Mouse (Mus musculus): ENCODE measurements around the gene Gnb1. TPM values are rescaled to one million over a fixed set of nuclear protein-coding genes. Genes with fewer than 3 reads are reported as not detected.

Gene Gnb1
- polyA plus RNA-seq, 1 experiment from 2014 or later = 445 TPM

GRCm38 (mm10) chr4:155603801-155604200, 112.6 kb downstream of the Gnb1 start:
- H3K9ac ChIP-seq (replicated peaks; ENCODE audit: low read depth) = no peak overlapping the region
- no peaks in the 10 kb centered on the region for H3K4me1 ChIP-seq (ENCODE audit: insufficient read depth, low read depth, low read length)
- no peak overlapping the region for H3K27ac ChIP-seq (ENCODE audit: low read length)
- no peaks in the 10 kb centered on the region for H3K9me3 ChIP-seq (ENCODE audit: low read length)
- WGBS = 93% methylated on average over 6 of the region's 6 CpGs
- TF ChIP-seq CTCF (IDR thresholded peaks at IDR 0.05) (no peak), EP300 (IDR thresholded peaks at IDR 0.05) (no peak)
- DNase-seq (ENCODE audit: low spot score) = no peak
- H3K36me3 ChIP-seq (ENCODE audit: insufficient read depth, low read length) = no peaks in the 10 kb centered on the region
- H3K27me3 ChIP-seq (replicated peaks; ENCODE audit: insufficient read depth, low read length) = no peaks in the 10 kb centered on the region
- H3K4me2 ChIP-seq (replicated peaks; ENCODE audit: low read depth, low read length) = no peak overlapping the region
- H3K4me3 ChIP-seq (ENCODE audit: low read depth, low read length) = no peak overlapping the region
- no peak for ATAC-seq

GRCm38 (mm10) chr4:155605132-155605531, 114.0 kb downstream of the Gnb1 start:
- Histone ChIP-seq H3K4me3 (ENCODE audit: low read depth, low read length) (no peak overlapping the region), H3K9me3 (ENCODE audit: low read length) (no peaks in the 10 kb centered on the region), H3K9ac (replicated peaks; ENCODE audit: low read depth) (no peak overlapping the region), H3K36me3 (ENCODE audit: insufficient read depth, low read length) (peaks cover 3% of the 10 kb centered on the region; the same call in 1 of the 2 replicates), H3K4me2 (replicated peaks; ENCODE audit: low read depth, low read length) (no peak overlapping the region), H3K27ac (ENCODE audit: low read length) (no peak overlapping the region), H3K27me3 (replicated peaks; ENCODE audit: insufficient read depth, low read length) (no peaks in the 10 kb centered on the region), H3K4me1 (ENCODE audit: insufficient read depth, low read depth, low read length) (no peaks in the 10 kb centered on the region)
- 88% methylated on average over 4 of the region's 4 CpGs for WGBS
- ATAC-seq = no peak
- no peak for DNase-seq (ENCODE audit: low spot score)
- TF ChIP-seq EP300 (IDR thresholded peaks at IDR 0.05) (no peak), CTCF (IDR thresholded peaks at IDR 0.05) (no peak)

DNA sequence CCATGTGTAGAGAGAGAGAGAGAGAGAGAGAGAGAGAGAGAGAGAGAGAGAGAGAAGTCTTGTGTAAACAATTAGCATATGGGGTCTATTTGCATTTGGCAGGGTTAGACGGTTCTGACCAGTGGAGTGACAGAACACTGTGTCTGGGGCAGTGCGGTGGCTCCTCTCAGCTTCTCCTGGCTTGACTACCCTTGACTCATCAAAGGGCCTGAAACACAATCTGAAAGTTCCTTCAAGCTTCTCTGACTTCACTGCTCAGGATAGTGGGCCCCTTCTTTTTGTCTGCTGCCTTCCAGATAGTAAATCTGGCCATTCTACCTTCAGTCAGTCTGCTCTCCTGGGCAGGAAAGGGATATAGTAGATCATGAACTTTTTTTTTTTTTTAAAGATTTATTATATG, 115.7 kb downstream of the Gnb1 start:
- DNase-seq (ENCODE audit: low spot score) (no peak), ATAC-seq (no peak)
- H3K4me2 ChIP-seq (replicated peaks; ENCODE audit: low read depth, low read length) = no peak overlapping the region
- no peak overlapping the region for H3K4me3 ChIP-seq (ENCODE audit: low read depth, low read length)
- H3K9ac ChIP-seq (replicated peaks; ENCODE audit: low read depth) = no peak overlapping the region
- WGBS = 62% methylated on average over 2 of the region's 2 CpGs
- H3K27ac ChIP-seq (ENCODE audit: low read length) = no peak overlapping the region
- no peaks in the 10 kb centered on the region for H3K9me3 ChIP-seq (ENCODE audit: low read length)
- TF ChIP-seq CTCF (IDR thresholded peaks at IDR 0.05) = no peak
- no peak for TF ChIP-seq EP300 (IDR thresholded peaks at IDR 0.05)
- no peaks in the 10 kb centered on the region for H3K4me1 ChIP-seq (ENCODE audit: insufficient read depth, low read depth, low read length)
- peaks cover 9% of the 10 kb centered on the region for H3K36me3 ChIP-seq (ENCODE audit: insufficient read depth, low read length)
- H3K27me3 ChIP-seq (replicated peaks; ENCODE audit: insufficient read depth, low read length) = no peaks in the 10 kb centered on the region

Other genes with a start within 250 kb of the Gnb1 start
- gene Faap20, start 241.6 kb upstream of the Gnb1 start, polyA plus RNA-seq (2015; fragmentation: Nextera tagmentation; extraction: Ambion mirVana) = 61.4 and 66.6 TPM in 2 replicates
- gene Prkcz, start 130.0 kb upstream of the Gnb1 start, polyA plus RNA-seq (2015; fragmentation: Nextera tagmentation; extraction: Ambion mirVana) = 23.4 and 33.7 TPM in 2 replicates
- 0.24 and 0.68 TPM in 2 replicates for gene Gabrd, start 93.2 kb upstream of the Gnb1 start, polyA plus RNA-seq (2015; fragmentation: Nextera tagmentation; extraction: Ambion mirVana)
- gene Cfap74, start 82.2 kb upstream of the Gnb1 start, polyA plus RNA-seq (2015; fragmentation: Nextera tagmentation; extraction: Ambion mirVana) = 1.4 and 1.5 TPM in 2 replicates
- 1.6 and 2.1 TPM in 2 replicates for gene Tmem52, start 22.2 kb upstream of the Gnb1 start, polyA plus RNA-seq (2015; fragmentation: Nextera tagmentation; extraction: Ambion mirVana)
- 70.9 and 76.3 TPM in 2 replicates for gene Nadk, start 71.0 kb downstream of the Gnb1 start, polyA plus RNA-seq (2015; fragmentation: Nextera tagmentation; extraction: Ambion mirVana)
- gene Slc35e2, start 110.1 kb downstream of the Gnb1 start, polyA plus RNA-seq (2015; fragmentation: Nextera tagmentation; extraction: Ambion mirVana) = 3.1 and 3.7 TPM in 2 replicates
- gene Cdk11b, start 133.5 kb downstream of the Gnb1 start, polyA plus RNA-seq (2015; fragmentation: Nextera tagmentation; extraction: Ambion mirVana) = 67.3 and 74.4 TPM in 2 replicates
- not detected in 2 replicates for gene Gm10563, start 154.0 kb downstream of the Gnb1 start, polyA plus RNA-seq (2015; fragmentation: Nextera tagmentation; extraction: Ambion mirVana)
- gene Mmp23, start 162.0 kb downstream of the Gnb1 start, polyA plus RNA-seq (2015; fragmentation: Nextera tagmentation; extraction: Ambion mirVana) = 44.5 and 46.2 TPM in 2 replicates
- 16.3 and 19.8 TPM in 2 replicates for gene Mib2, start 177.8 kb downstream of the Gnb1 start, polyA plus RNA-seq (2015; fragmentation: Nextera tagmentation; extraction: Ambion mirVana)
- gene Fndc10, start 203.0 kb downstream of the Gnb1 start, polyA plus RNA-seq (2015; fragmentation: Nextera tagmentation; extraction: Ambion mirVana) = 3.3 and 3.6 TPM in 2 replicates
- gene Ssu72, start 213.4 kb downstream of the Gnb1 start, polyA plus RNA-seq (2015; fragmentation: Nextera tagmentation; extraction: Ambion mirVana) = 166 and 178 TPM in 2 replicates
- gene Tmem240, start 243.4 kb downstream of the Gnb1 start, polyA plus RNA-seq (2015; fragmentation: Nextera tagmentation; extraction: Ambion mirVana) = 0.58 and 0.63 TPM in 2 replicates

Data from lung, postnatal 0 days (tissue).